Mouse (Mus musculus): ENCODE data around the gene Bmp6. TPM values are rescaled to one million over a fixed set of nuclear protein-coding genes. Genes with fewer than 3 reads are reported as not detected.

Gene Bmp6
- polyA plus RNA-seq, 1 experiment from 2014 or later = 3.1 TPM

GRCm38 (mm10) chr13:38476936-38477335, 132.0 kb downstream of the Bmp6 start:
- ATAC-seq (replicated peaks; ENCODE audit: low FRiP score, low read depth) = no peak
- WGBS = 34% methylated on average over 8 of the region's 8 CpGs
- Histone ChIP-seq H3K9me3 (replicated peaks; ENCODE audit: low read length) (no peaks in the 10 kb centered on the region), H3K27me3 (ENCODE audit: insufficient read depth, low read length) (no peaks in the 10 kb centered on the region), H3K9ac (ENCODE audit: low read depth, low read length) (no peak overlapping the region), H3K36me3 (ENCODE audit: insufficient read depth, low read length) (no peaks in the 10 kb centered on the region), H3K4me3 (replicated peaks; ENCODE audit: low read depth, low read length) (no peak overlapping the region), H3K27ac (no peak overlapping the region), H3K4me1 (replicated peaks; ENCODE audit: insufficient read depth, low read length) (no peaks in the 10 kb centered on the region), H3K4me2 (ENCODE audit: low read length) (no peak overlapping the region)
- no peak for DNase-seq (ENCODE audit: low spot score)
- TF ChIP-seq CTCF (IDR thresholded peaks at IDR 0.05; ENCODE audit: low read depth) = no peak

- H3K4me2 ChIP-seq (ENCODE audit: low read length) = no peak overlapping the region
- H3K27me3 ChIP-seq (ENCODE audit: insufficient read depth, low read length) = no peaks in the 10 kb centered on the region
- H3K9me3 ChIP-seq (replicated peaks; ENCODE audit: low read length) = no peaks in the 10 kb centered on the region
- no peak for TF ChIP-seq CTCF (IDR thresholded peaks at IDR 0.05; ENCODE audit: low read depth)
- WGBS = 83% methylated on average over 7 of the region's 7 CpGs
- no peaks in the 10 kb centered on the region for H3K36me3 ChIP-seq (ENCODE audit: insufficient read depth, low read length)
- no peak for DNase-seq (ENCODE audit: low spot score)
- H3K4me3 ChIP-seq (replicated peaks; ENCODE audit: low read depth, low read length) = no peak overlapping the region
- ATAC-seq (replicated peaks; ENCODE audit: low FRiP score, low read depth) = no peak
- H3K27ac ChIP-seq = no peak overlapping the region
- no peak overlapping the region for H3K9ac ChIP-seq (ENCODE audit: low read depth, low read length)
- H3K4me1 ChIP-seq (replicated peaks; ENCODE audit: insufficient read depth, low read length) = no peaks in the 10 kb centered on the region
These were observed 136.1 kb downstream of the Bmp6 start for GRCm38 (mm10) chr13:38481021-38481420.

- ATAC-seq (replicated peaks; ENCODE audit: low FRiP score, low read depth) (no peak), DNase-seq (ENCODE audit: low spot score) (no peak)
- Histone ChIP-seq H3K4me2 (ENCODE audit: low read length) (no peak overlapping the region), H3K27ac (no peak overlapping the region), H3K27me3 (ENCODE audit: insufficient read depth, low read length) (no peaks in the 10 kb centered on the region), H3K36me3 (ENCODE audit: insufficient read depth, low read length) (no peaks in the 10 kb centered on the region), H3K9me3 (replicated peaks; ENCODE audit: low read length) (no peaks in the 10 kb centered on the region), H3K9ac (ENCODE audit: low read depth, low read length) (no peak overlapping the region), H3K4me1 (replicated peaks; ENCODE audit: insufficient read depth, low read length) (no peaks in the 10 kb centered on the region), H3K4me3 (replicated peaks; ENCODE audit: low read depth, low read length) (no peak overlapping the region)
- 70% methylated on average over 5 of the region's 5 CpGs for WGBS
- no peak for TF ChIP-seq CTCF (IDR thresholded peaks at IDR 0.05; ENCODE audit: low read depth)
These were observed 139.8 kb downstream of the Bmp6 start for GRCm38 (mm10) chr13:38484701-38485100.

- DNase-seq (ENCODE audit: low spot score) (no peak), ATAC-seq (replicated peaks; ENCODE audit: low FRiP score, low read depth) (peak; percentile 74)
- H3K27me3 ChIP-seq (ENCODE audit: insufficient read depth, low read length) = no peaks in the 10 kb centered on the region
- no peaks in the 10 kb centered on the region for H3K4me1 ChIP-seq (replicated peaks; ENCODE audit: insufficient read depth, low read length)
- no peak overlapping the region for H3K27ac ChIP-seq
- H3K4me3 ChIP-seq (replicated peaks; ENCODE audit: low read depth, low read length) = no peak overlapping the region
- no peak overlapping the region for H3K4me2 ChIP-seq (ENCODE audit: low read length)
- no peak for TF ChIP-seq CTCF (IDR thresholded peaks at IDR 0.05; ENCODE audit: low read depth)
- no peaks in the 10 kb centered on the region for H3K9me3 ChIP-seq (replicated peaks; ENCODE audit: low read length)
- H3K9ac ChIP-seq (ENCODE audit: low read depth, low read length) = no peak overlapping the region
- 64% methylated on average over 6 of the region's 6 CpGs for WGBS
- H3K36me3 ChIP-seq (ENCODE audit: insufficient read depth, low read length) = no peaks in the 10 kb centered on the region
These were observed 141.9 kb downstream of the Bmp6 start for GRCm38 (mm10) chr13:38486767-38487166.

DNA sequence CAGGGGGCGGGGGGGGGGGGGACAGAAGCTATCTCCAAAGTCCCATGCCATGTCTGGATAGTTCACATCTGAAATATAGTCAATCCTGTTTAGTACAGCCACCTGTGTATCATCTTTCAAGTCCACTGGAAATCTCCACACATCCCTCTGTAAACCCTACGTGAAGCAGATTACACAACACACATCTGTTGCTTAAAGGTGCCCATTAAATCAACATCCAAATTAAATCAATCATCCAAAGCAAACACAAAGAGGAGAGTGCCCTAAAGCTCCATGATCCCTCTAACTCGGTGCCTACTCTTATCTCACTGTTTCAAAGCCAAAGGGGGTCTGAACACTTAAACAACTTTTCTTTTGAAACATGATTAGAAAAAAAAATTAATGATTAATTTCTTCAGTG, 151.8 kb downstream of the Bmp6 start:
- TF ChIP-seq CTCF (IDR thresholded peaks at IDR 0.05; ENCODE audit: low read depth) = no peak
- WGBS = 42% methylated on average over 3 of the region's 3 CpGs

DNA sequence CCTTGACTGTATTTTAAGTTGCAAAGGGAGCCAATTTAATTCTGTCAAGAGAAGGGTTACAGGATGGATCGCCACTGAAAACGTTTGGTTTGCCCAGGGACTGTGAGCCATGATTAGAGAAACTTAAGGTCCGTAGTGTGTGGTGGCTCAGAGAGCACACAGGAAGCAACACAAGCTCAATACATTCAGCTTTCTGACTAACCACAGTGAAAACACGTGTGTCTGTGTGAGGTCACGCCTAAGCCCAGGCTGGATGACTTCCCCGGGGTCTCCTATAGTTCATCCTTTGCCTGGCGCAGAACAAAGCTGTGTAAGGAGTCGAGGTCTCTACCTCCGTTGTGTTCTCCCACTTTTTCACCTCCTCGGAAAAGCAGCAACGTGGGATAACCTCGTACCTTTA, 156.4 kb downstream of the Bmp6 start:
- Histone ChIP-seq H3K9ac (ENCODE audit: low read depth, low read length) (no peak overlapping the region), H3K4me3 (replicated peaks; ENCODE audit: low read depth, low read length) (no peak overlapping the region), H3K27me3 (ENCODE audit: insufficient read depth, low read length) (no peaks in the 10 kb centered on the region), H3K36me3 (ENCODE audit: insufficient read depth, low read length) (peaks cover 63% of the 10 kb centered on the region), H3K9me3 (replicated peaks; ENCODE audit: low read length) (no peaks in the 10 kb centered on the region), H3K4me1 (replicated peaks; ENCODE audit: insufficient read depth, low read length) (no peaks in the 10 kb centered on the region), H3K27ac (no peak overlapping the region), H3K4me2 (ENCODE audit: low read length) (no peak overlapping the region)
- DNase-seq (ENCODE audit: low spot score) = no peak
- no peak for ATAC-seq (replicated peaks; ENCODE audit: low FRiP score, low read depth)
- no peak for TF ChIP-seq CTCF (IDR thresholded peaks at IDR 0.05; ENCODE audit: low read depth)
- 91% methylated on average over 12 of the region's 12 CpGs for WGBS

More for the DNA sequence above, 151.8 kb downstream of the Bmp6 start:
- Histone ChIP-seq H3K27me3 (ENCODE audit: insufficient read depth, low read length) (no peaks in the 10 kb centered on the region), H3K4me1 (replicated peaks; ENCODE audit: insufficient read depth, low read length) (no peaks in the 10 kb centered on the region), H3K9me3 (replicated peaks; ENCODE audit: low read length) (no peaks in the 10 kb centered on the region), H3K9ac (ENCODE audit: low read depth, low read length) (no peak overlapping the region), H3K4me3 (replicated peaks; ENCODE audit: low read depth, low read length) (no peak overlapping the region), H3K36me3 (ENCODE audit: insufficient read depth, low read length) (peaks cover 24% of the 10 kb centered on the region), H3K4me2 (ENCODE audit: low read length) (no peak overlapping the region), H3K27ac (no peak overlapping the region)
- DNase-seq (ENCODE audit: low spot score) = no peak
- no peak for ATAC-seq (replicated peaks; ENCODE audit: low FRiP score, low read depth)

DNA sequence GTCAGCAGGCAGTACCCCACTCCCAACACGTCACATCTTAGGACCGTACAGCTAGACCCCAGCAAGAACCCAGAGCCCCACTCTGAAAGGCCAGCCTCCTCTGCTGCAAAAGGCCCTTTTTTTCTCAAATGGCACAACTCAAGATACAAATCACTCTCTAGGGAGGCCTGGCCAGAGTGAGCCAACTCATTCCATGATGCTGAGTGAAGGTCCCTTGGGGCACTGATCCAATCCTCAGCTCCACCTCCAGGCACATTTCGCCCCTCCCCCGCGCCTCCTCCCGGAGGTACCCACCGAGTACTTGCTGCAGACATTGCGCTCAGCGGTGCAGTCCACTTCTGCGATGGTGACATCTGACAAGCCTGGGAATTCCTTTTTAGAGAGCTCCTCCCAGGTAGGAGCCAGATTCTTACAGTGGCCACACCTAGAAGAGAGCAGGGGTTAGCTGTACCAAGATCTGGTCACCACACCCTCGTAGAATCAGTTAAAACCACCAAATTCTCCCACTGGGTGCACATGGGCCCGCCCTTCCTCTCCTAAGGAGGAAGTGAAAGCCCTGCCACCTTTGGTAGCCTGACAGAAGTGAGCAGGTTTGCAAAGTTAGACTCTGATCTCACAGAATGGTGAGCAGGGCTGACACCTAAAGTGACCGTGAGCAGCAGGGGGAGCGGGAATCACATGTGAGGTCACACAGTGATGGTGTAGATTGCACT, 158.4 kb downstream of the Bmp6 start:
- Histone ChIP-seq H3K4me1 (replicated peaks; ENCODE audit: insufficient read depth, low read length) (no peaks in the 10 kb centered on the region), H3K27ac (no peak overlapping the region), H3K36me3 (ENCODE audit: insufficient read depth, low read length) (peaks cover 80% of the 10 kb centered on the region), H3K27me3 (ENCODE audit: insufficient read depth, low read length) (no peaks in the 10 kb centered on the region), H3K9me3 (replicated peaks; ENCODE audit: low read length) (no peaks in the 10 kb centered on the region), H3K4me3 (replicated peaks; ENCODE audit: low read depth, low read length) (no peak overlapping the region), H3K4me2 (ENCODE audit: low read length) (no peak overlapping the region), H3K9ac (ENCODE audit: low read depth, low read length) (no peak overlapping the region)
- TF ChIP-seq CTCF (IDR thresholded peaks at IDR 0.05; ENCODE audit: low read depth) = no peak
- DNase-seq (ENCODE audit: low spot score) (no peak), ATAC-seq (replicated peaks; ENCODE audit: low FRiP score, low read depth) (no peak)
- 77% methylated on average over 14 of the region's 14 CpGs for WGBS
